Mouse (Mus musculus) gastrocnemius, postnatal 10 days (tissue): ENCODE results near the gene Ino80. TPM values are rescaled to one million over a fixed set of nuclear protein-coding genes. Genes with fewer than 3 reads are reported as not detected.

Source experiments
- DNase-seq: peaks from one replicate; pipeline ENCODE4 v3.0.0; 2021; ENCODE audit warnings: mixed read lengths
- total RNA-seq, 2 experiments: library from RNA; stranded (reverse); gene quantifications; 2 replicates each; pipeline ENCODE4 v1.2.3; 2021

The Ino80 gene
- total RNA-seq, 2 experiments from 2014 or later: 12.6 to 16.5 TPM

GRCm38 (mm10) chr2:119353707-119354106 is 123.8 kb downstream of the Ino80 start:
- DNase-seq: no peak

GRCm38 (mm10) chr2:119350555-119351486 is 126.7 kb downstream of the Ino80 start, which contains the start of gene Chac1:
Chac1 (plus strand) TSS chr2:119351229.
- peak; percentile 74 for DNase-seq

- no peak for DNase-seq
These were observed 132.8 kb downstream of the Ino80 start for GRCm38 (mm10) chr2:119344537-119345138.

- DNase-seq: peak; percentile 96
These were observed 139.8 kb downstream of the Ino80 start for GRCm38 (mm10) chr2:119337425-119338265.

GRCm38 (mm10) chr2:119336470-119336869 is 141.0 kb downstream of the Ino80 start:
- no peak for DNase-seq

- DNase-seq: no peak
These were observed 141.5 kb downstream of the Ino80 start for GRCm38 (mm10) chr2:119336002-119336401.

GRCm38 (mm10) chr2:119335535-119335934 is 142.0 kb downstream of the Ino80 start:
- no peak for DNase-seq

- no peak for DNase-seq
These were observed 142.4 kb downstream of the Ino80 start for GRCm38 (mm10) chr2:119334964-119335525.

- DNase-seq: no peak
These were observed 143.4 kb downstream of the Ino80 start for GRCm38 (mm10) chr2:119334135-119334534.

- DNase-seq: no peak
These were observed 145.3 kb downstream of the Ino80 start for GRCm38 (mm10) chr2:119332177-119332661.

- no peak for DNase-seq
These were observed 146.7 kb downstream of the Ino80 start for GRCm38 (mm10) chr2:119330795-119331194.

- no peak for DNase-seq
These were observed 148.2 kb downstream of the Ino80 start for GRCm38 (mm10) chr2:119329123-119329817.

- DNase-seq: no peak
These were observed 148.9 kb downstream of the Ino80 start for GRCm38 (mm10) chr2:119328546-119328945.

GRCm38 (mm10) chr2:119327942-119328526 is 149.5 kb downstream of the Ino80 start:
- DNase-seq: no peak

GRCm38 (mm10) chr2:119327102-119327480 is 150.4 kb downstream of the Ino80 start:
- DNase-seq: peak; percentile 45

- DNase-seq: no peak
These were observed 151.1 kb downstream of the Ino80 start for GRCm38 (mm10) chr2:119326161-119327101.

- DNase-seq: peak; percentile 44
These were observed 151.8 kb downstream of the Ino80 start, which contains the start of gene Dll4 for GRCm38 (mm10) chr2:119325568-119326143. Dll4 (plus strand) TSS chr2:119325784.

- no peak for DNase-seq
These were observed 152.7 kb downstream of the Ino80 start for GRCm38 (mm10) chr2:119324576-119325318.
